Mouse (Mus musculus): ENCODE measurements around the gene Gm16503. TPM values are rescaled to one million over a fixed set of nuclear protein-coding genes. Genes with fewer than 3 reads are reported as not detected.
"Not testable (repeated sequence)": the region's sequence is repeated elsewhere in the genome, so short reads cannot be mapped to it uniquely, and the experiment has no call there.

The Gm16503 gene
- polyA plus RNA-seq, 1 experiment from 2014 or later = 0.75 TPM

- peaks cover 26% of the 10 kb centered on the region for H3K9me3 ChIP-seq
- not testable (repeated sequence) for H3K4me3 ChIP-seq (replicated peaks); H3K4me2 ChIP-seq (replicated peaks); H3K27me3 ChIP-seq; H3K36me3 ChIP-seq; ATAC-seq; H3K9ac ChIP-seq (replicated peaks); H3K27ac ChIP-seq; H3K4me1 ChIP-seq (replicated peaks)
- WGBS = 68% methylated on average over 2 of the region's 2 CpGs
Measured at GRCm38 (mm10) chr4:147554361-147554760, 14.3 kb downstream of the Gm16503 start.

GRCm38 (mm10) chr4:147556921-147557320 lies 16.9 kb downstream of the Gm16503 start:
- peaks cover 20% of the 10 kb centered on the region for H3K9me3 ChIP-seq
- not testable (repeated sequence) for H3K9ac ChIP-seq (replicated peaks); H3K27ac ChIP-seq; H3K27me3 ChIP-seq; H3K4me3 ChIP-seq (replicated peaks); H3K4me1 ChIP-seq (replicated peaks); H3K36me3 ChIP-seq; H3K4me2 ChIP-seq (replicated peaks); ATAC-seq
- WGBS = 71% methylated on average over 1 of the region's 1 CpGs

- not testable (repeated sequence) for H3K9ac ChIP-seq (replicated peaks); H3K4me2 ChIP-seq (replicated peaks); H3K36me3 ChIP-seq; H3K4me1 ChIP-seq (replicated peaks); H3K4me3 ChIP-seq (replicated peaks); ATAC-seq; H3K27me3 ChIP-seq; H3K27ac ChIP-seq
- H3K9me3 ChIP-seq = peaks cover 16% of the 10 kb centered on the region
Measured at GRCm38 (mm10) chr4:147558011-147558410, 18.0 kb downstream of the Gm16503 start.

GRCm38 (mm10) chr4:147559096-147559495 lies 19.1 kb downstream of the Gm16503 start:
- not testable (repeated sequence) for H3K27ac ChIP-seq; H3K4me1 ChIP-seq (replicated peaks); ATAC-seq; H3K36me3 ChIP-seq; H3K9me3 ChIP-seq; H3K4me2 ChIP-seq (replicated peaks); H3K4me3 ChIP-seq (replicated peaks); H3K27me3 ChIP-seq; H3K9ac ChIP-seq (replicated peaks)
- 57% methylated on average over 1 of the region's 1 CpGs for WGBS

GRCm38 (mm10) chr4:147565426-147566220 lies 25.6 kb downstream of the Gm16503 start:
- Histone ChIP-seq H3K4me2 (replicated peaks) (no peak overlapping the region), H3K4me1 (replicated peaks) (no peaks in the 10 kb centered on the region), H3K36me3 (no peaks in the 10 kb centered on the region), H3K4me3 (replicated peaks) (no peak overlapping the region), H3K27ac (no peak overlapping the region), H3K9me3 (peaks cover 14% of the 10 kb centered on the region), H3K9ac (replicated peaks) (no peak overlapping the region), H3K27me3 (no peaks in the 10 kb centered on the region)
- 72% methylated on average over 6 of the region's 6 CpGs for WGBS
- no peak for ATAC-seq

- not testable (repeated sequence) for H3K9ac ChIP-seq (replicated peaks); H3K4me2 ChIP-seq (replicated peaks)
Measured at GRCm38 (mm10) chr4:147571156-147571555, 31.1 kb downstream of the Gm16503 start.

GRCm38 (mm10) chr4:147579371-147579770 lies 39.4 kb downstream of the Gm16503 start:
- peaks cover 18% of the 10 kb centered on the region; the same call in 1 of the 2 replicates for H3K9me3 ChIP-seq
- not testable (repeated sequence) for H3K4me3 ChIP-seq (replicated peaks); ATAC-seq; H3K9ac ChIP-seq (replicated peaks); H3K4me1 ChIP-seq (replicated peaks); H3K27me3 ChIP-seq; H3K36me3 ChIP-seq; H3K4me2 ChIP-seq (replicated peaks); H3K27ac ChIP-seq
- 92% methylated on average over 4 of the region's 4 CpGs for WGBS

More at GRCm38 (mm10) chr4:147571156-147571555, 31.1 kb downstream of the Gm16503 start:
- ATAC-seq; H3K27me3 ChIP-seq; H3K4me3 ChIP-seq (replicated peaks); H3K36me3 ChIP-seq; H3K27ac ChIP-seq; H3K4me1 ChIP-seq (replicated peaks): not testable (repeated sequence)
- peaks cover 17% of the 10 kb centered on the region for H3K9me3 ChIP-seq
- WGBS = 84% methylated on average over 8 of the region's 8 CpGs

- no peak overlapping the region for H3K9ac ChIP-seq (replicated peaks)
- H3K27ac ChIP-seq = no peak overlapping the region
- H3K4me2 ChIP-seq (replicated peaks) = no peak overlapping the region
- 62% methylated on average over 1 of the region's 1 CpGs for WGBS
- no peaks in the 10 kb centered on the region for H3K4me1 ChIP-seq (replicated peaks)
- no peaks in the 10 kb centered on the region for H3K27me3 ChIP-seq
- no peak for ATAC-seq
- no peak overlapping the region for H3K4me3 ChIP-seq (replicated peaks)
- peaks cover 28% of the 10 kb centered on the region for H3K9me3 ChIP-seq
- H3K36me3 ChIP-seq = no peaks in the 10 kb centered on the region
Measured at GRCm38 (mm10) chr4:147586511-147587473, 46.8 kb downstream of the Gm16503 start.

Other genes starting within 250 kb of the Gm16503 start
- gene Zfp988, start 234.5 kb upstream of the Gm16503 start, polyA plus RNA-seq (2015; fragmentation: Nextera tagmentation; extraction: Ambion mirVana) = 0.14 TPM in 1 of 2 replicates, not detected in the other
- 0.13 TPM in 1 of 2 replicates, not detected in the other for gene Zfp978, start 178.9 kb upstream of the Gm16503 start, polyA plus RNA-seq (2015; fragmentation: Nextera tagmentation; extraction: Ambion mirVana)
- 4.0 and 4.6 TPM in 2 replicates for gene Zfp982, start 47.8 kb upstream of the Gm16503 start, polyA plus RNA-seq (2015; fragmentation: Nextera tagmentation; extraction: Ambion mirVana)
- gene Zfp985, start 13.1 kb downstream of the Gm16503 start, polyA plus RNA-seq (2015; fragmentation: Nextera tagmentation; extraction: Ambion mirVana) = 0.07 TPM in 1 of 2 replicates, not detected in the other
- 2.1 and 2.3 TPM in 2 replicates for gene Zfp979, start 102.3 kb downstream of the Gm16503 start, polyA plus RNA-seq (2015; fragmentation: Nextera tagmentation; extraction: Ambion mirVana)
- gene Zfp534, start 162.3 kb downstream of the Gm16503 start, polyA plus RNA-seq (2015; fragmentation: Nextera tagmentation; extraction: Ambion mirVana) = not detected in 2 replicates

All from midbrain, embryonic 13.5 days (tissue).